Mouse (Mus musculus) spleen, adult 2 months (tissue): ENCODE data around the gene Akap13. TPM values are rescaled to one million over a fixed set of nuclear protein-coding genes. Genes with fewer than 3 reads are reported as not detected.

ENCODE experiments used
- DNase-seq, 2 experiments: peaks; one replicate each; pipeline versions ENCODE4 v3.0.0 to v3.0.0-alpha.2; 2012 to 2021; ENCODE audit warnings: low spot score in 2 of 2, low read depth in 1 of 2
- H3K27ac ChIP-seq: fragments of 200-500 bp; 2 replicates; pipeline ENCODE4 v1.5.1; 2012; ENCODE audit warnings: low read length, inconsistent platforms; ENCODE audit not compliant: insufficient read depth
- H3K27me3 ChIP-seq: fragments of 200-500 bp; 2 replicates; pipeline ENCODE4 v1.6.1; 2012; ENCODE audit warnings: mild to moderate bottlenecking, moderate library complexity, low read length, inconsistent platforms; ENCODE audit not compliant: control insufficient read depth, insufficient read depth
- H3K36me3 ChIP-seq: fragments of 200-500 bp; 2 replicates; pipeline ENCODE4 v1.6.1; 2012; ENCODE audit warnings: mild to moderate bottlenecking, low read length, inconsistent platforms; ENCODE audit not compliant: control insufficient read depth, insufficient read depth
- H3K4me1 ChIP-seq: fragments of 200-500 bp; 2 replicates; pipeline ENCODE4 v1.6.1; 2011; ENCODE audit warnings: inconsistent platforms; ENCODE audit not compliant: control insufficient read depth, insufficient read depth, insufficient read length
- H3K4me3 ChIP-seq: fragments of 200-500 bp; 2 replicates; pipeline ENCODE4 v1.5.1; 2011; ENCODE audit warnings: mild to moderate bottlenecking, inconsistent platforms; ENCODE audit not compliant: insufficient read depth, insufficient read length; ENCODE audit errors: extremely low read depth
- CTCF ChIP-seq: fragments of 200-500 bp; IDR thresholded peaks from 2 replicates; pipeline ENCODE4 v1.5.1; 2011; ENCODE audit warnings: mild to moderate bottlenecking, inconsistent platforms; ENCODE audit not compliant: insufficient read depth, insufficient read length, insufficient replicate concordance; ENCODE audit errors: extremely low read depth
- POLR2A ChIP-seq: fragments of 200-500 bp; IDR thresholded peaks from 2 replicates; pipeline ENCODE4 v1.6.1; 2011; ENCODE audit warnings: low read depth, low read length, inconsistent platforms
- WGBS: fragments of 180-500 bp; shearing (Covaris S2); methylation state at CpG from one replicate; pipeline ENCODE4 v1.1.7; 2018; 5-methylcytosine and 5-hydroxymethylcytosine counted together
- polyA plus RNA-seq: library from polyadenylated mRNA; depleted of rRNA; stranded (reverse); fragments of >200 nt; gene quantifications from 2 replicates; pipeline ENCODE4 v1.2.3, GENCODE M21; 2012; rRNA removed

Akap13 gene
- polyA plus RNA-seq, 1 experiment = 34.2 TPM

GRCm38 (mm10) chr7:75793654-75794335 lies 338.5 kb downstream of the Akap13 start:
- no peak for DNase-seq
- TF ChIP-seq CTCF = no peak
- Histone ChIP-seq H3K36me3 (no peaks in the 10 kb centered on the region), H3K27me3 (no peaks in the 10 kb centered on the region), H3K4me3 (no peak overlapping the region), H3K4me1 (peaks cover 26% of the 10 kb centered on the region), H3K27ac (0 out of 2 replicates have a peak overlapping the region, but pooled peaks have one; percentile 20)
- WGBS = 33% methylated on average over 3 of the region's 3 CpGs

GRCm38 (mm10) chr7:75795106-75795505 lies 339.8 kb downstream of the Akap13 start:
- Histone ChIP-seq H3K27ac (0 out of 2 replicates have a peak overlapping the region, but pooled peaks have one; percentile 3), H3K4me1 (peaks cover 21% of the 10 kb centered on the region), H3K4me3 (no peak overlapping the region), H3K36me3 (no peaks in the 10 kb centered on the region), H3K27me3 (no peaks in the 10 kb centered on the region)
- no peak for TF ChIP-seq POLR2A
- peak in 1 of 2 experiments; percentile 60 for DNase-seq
- WGBS = 51% methylated on average over 8 of the region's 8 CpGs

- H3K36me3 ChIP-seq = no peaks in the 10 kb centered on the region
- TF ChIP-seq POLR2A (no peak), CTCF (no peak)
- H3K27me3 ChIP-seq = no peaks in the 10 kb centered on the region
- H3K27ac ChIP-seq = peak overlapping the region; percentile 63
- WGBS = 7% methylated on average over 8 of the region's 9 CpGs
- 0 out of 2 replicates have a peak overlapping the region, but pooled peaks have one; percentile 7 for H3K4me3 ChIP-seq
- peaks cover 24% of the 10 kb centered on the region for H3K4me1 ChIP-seq
- peak; percentile 51 to 65 for DNase-seq
Measured at GRCm38 (mm10) chr7:75796474-75796873, 341.1 kb downstream of the Akap13 start.

GRCm38 (mm10) chr7:75800530-75800929 lies 345.2 kb downstream of the Akap13 start:
- Histone ChIP-seq H3K36me3 (no peaks in the 10 kb centered on the region), H3K27me3 (no peaks in the 10 kb centered on the region), H3K27ac (no peak overlapping the region), H3K4me3 (no peak overlapping the region), H3K4me1 (peaks cover 16% of the 10 kb centered on the region)
- 78% methylated on average over 4 of the region's 4 CpGs for WGBS
- DNase-seq = no peak
- TF ChIP-seq CTCF (no peak), POLR2A (no peak)

- H3K27me3 ChIP-seq = no peaks in the 10 kb centered on the region
- 79% methylated on average over 3 of the region's 3 CpGs for WGBS
Measured at GRCm38 (mm10) chr7:75801022-75801421, 345.7 kb downstream of the Akap13 start.

GRCm38 (mm10) chr7:75801621-75802358 lies 346.5 kb downstream of the Akap13 start:
- Histone ChIP-seq H3K36me3 (no peaks in the 10 kb centered on the region), H3K27ac (no peak overlapping the region), H3K4me1 (peaks cover 7% of the 10 kb centered on the region), H3K4me3 (no peak overlapping the region), H3K27me3 (no peaks in the 10 kb centered on the region)
- WGBS = 91% methylated on average over 5 of the region's 5 CpGs
- TF ChIP-seq CTCF (no peak), POLR2A (no peak)
- no peak for DNase-seq

More at GRCm38 (mm10) chr7:75801022-75801421, 345.7 kb downstream of the Akap13 start:
- Histone ChIP-seq H3K4me1 (peaks cover 13% of the 10 kb centered on the region), H3K4me3 (no peak overlapping the region), H3K36me3 (no peaks in the 10 kb centered on the region), H3K27ac (no peak overlapping the region)
- no peak for DNase-seq
- no peak for TF ChIP-seq POLR2A
- TF ChIP-seq CTCF = no peak

- no peak overlapping the region for H3K27ac ChIP-seq
- H3K36me3 ChIP-seq = no peaks in the 10 kb centered on the region
- TF ChIP-seq POLR2A (no peak), CTCF (no peak)
- no peak overlapping the region for H3K4me3 ChIP-seq
- peaks cover 7% of the 10 kb centered on the region for H3K4me1 ChIP-seq
- WGBS = 86% methylated on average over 3 of the region's 3 CpGs
- H3K27me3 ChIP-seq = no peaks in the 10 kb centered on the region
- DNase-seq = no peak
Measured at GRCm38 (mm10) chr7:75802887-75803286, 347.6 kb downstream of the Akap13 start.

Other genes with a start within 250 kb of the Akap13 start
- 0.26 and 0.27 TPM in 2 replicates for gene Sv2b, start 146.3 kb upstream of the Akap13 start, polyA plus RNA-seq